Mouse (Mus musculus) kidney, adult 2 months (tissue): ENCODE data around the gene E130308A19Rik.

Source experiments
- CTCF ChIP-seq: fragments of 200-500 bp; conservative IDR thresholded peaks from 2 replicates; pipeline ENCODE4 v1.5.1; 2011; ENCODE audit warnings: low read depth, mild to moderate bottlenecking, control low read depth, low read length, moderate library complexity, mixed read lengths; ENCODE audit not compliant: insufficient read depth, insufficient read length
- POLR2A ChIP-seq: fragments of 200-500 bp; IDR thresholded peaks from one replicate; pipeline ENCODE4 v1.6.1; 2011; ENCODE audit warnings: low read depth, low read length, control low read depth

DNA sequence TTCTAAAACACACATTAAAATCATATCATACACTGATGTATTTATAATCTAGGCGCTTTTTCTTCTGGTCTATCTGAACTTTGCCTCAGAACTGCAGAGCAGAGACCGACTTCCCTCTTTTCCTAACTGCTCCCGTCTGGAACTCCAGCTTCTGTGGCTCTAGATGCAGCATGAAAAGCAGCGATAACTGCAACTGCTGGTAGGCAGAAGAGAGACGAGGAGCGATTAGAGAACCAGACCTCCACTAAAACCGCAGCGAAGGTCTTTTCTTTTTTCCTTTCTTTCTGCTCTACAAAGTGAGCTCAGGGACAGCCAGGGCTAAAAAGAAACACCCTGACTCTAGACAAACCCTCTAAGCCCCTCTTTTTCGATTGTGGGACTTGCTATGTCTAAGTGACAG is 4.1 kb downstream of the E130308A19Rik start:
- TF ChIP-seq CTCF (no peak), POLR2A (no peak)
